Mouse (Mus musculus) CH12.LX (cell line): ENCODE results near the gene Zfyve27. TPM values are rescaled to one million over a fixed set of nuclear protein-coding genes. Genes with fewer than 3 reads are reported as not detected.
A peak's percentile ranks its signal among the peaks of the same experiment; 100 is the strongest.

Experiments used
- DNase-seq: peaks from one replicate; pipeline ENCODE4 v3.0.0-alpha.2; 2013; ENCODE audit errors: extremely low read depth
- H3K27ac ChIP-seq: 2 replicates; pipeline ENCODE4 v1.5.1; 2012; ENCODE audit warnings: low read depth, mild to moderate bottlenecking, control low read depth, moderate library complexity; ENCODE audit not compliant: insufficient read depth
- H3K27me3 ChIP-seq: replicated peaks from 2 replicates; pipeline ENCODE3; 2012; ENCODE audit warnings: inconsistent platforms
- H3K36me3 ChIP-seq, 2 experiments: replicated peaks in 1 of 2; 2 replicates each; pipeline versions ENCODE3 to v1.6.1; 2012; ENCODE audit warnings: inconsistent platforms in 1 of 2, low read length in 1 of 2, mild to moderate bottlenecking in 1 of 2, mixed read lengths in 1 of 2, moderate library complexity in 1 of 2; ENCODE audit not compliant: control insufficient read depth in 1 of 2, insufficient read depth in 1 of 2
- H3K4me1 ChIP-seq, 2 experiments: 2 replicates each; pipeline ENCODE4 v1.6.1; 2012; ENCODE audit warnings: inconsistent platforms in 1 of 2, moderate library complexity in 1 of 2; ENCODE audit not compliant: insufficient read depth in 2 of 2, control insufficient read depth in 1 of 2
- H3K4me2 ChIP-seq: 2 replicates; pipeline ENCODE4 v1.6.1; 2012; ENCODE audit warnings: low read depth, mild to moderate bottlenecking, control low read depth; ENCODE audit not compliant: poor library complexity, insufficient read depth, severe bottlenecking
- H3K4me3 ChIP-seq, 3 experiments: fragments of 150-350 bp in 1 of 3; sonication (generic) in 1 of 3; replicated peaks in 1 of 3; 2 replicates each; pipeline versions ENCODE3 to v1.5.1; 2011 to 2012; ENCODE audit warnings: low read depth in 2 of 3, low read length in 2 of 3, mild to moderate bottlenecking in 2 of 3, moderate library complexity in 2 of 3, control low read depth in 1 of 3, improper control_type of control experiment in 1 of 3, inconsistent platforms in 1 of 3, mixed read lengths in 1 of 3; ENCODE audit not compliant: poor library complexity in 1 of 3
- H3K79me2 ChIP-seq: replicated peaks from 2 replicates; pipeline ENCODE4 v1.6.1; 2012; ENCODE audit warnings: mild to moderate bottlenecking, moderate library complexity; ENCODE audit not compliant: control insufficient read depth, poor library complexity, insufficient read depth, severe bottlenecking; ENCODE audit errors: extremely low read depth
- H3K9ac ChIP-seq: 2 replicates; pipeline ENCODE4 v1.6.1; 2012; ENCODE audit warnings: low read depth, mild to moderate bottlenecking, control low read depth, moderate library complexity; ENCODE audit not compliant: insufficient read depth
- H3K9me3 ChIP-seq: replicated peaks from 2 replicates; pipeline ENCODE3; 2012; ENCODE audit warnings: low read length, inconsistent platforms, mixed read lengths
- BHLHE40 ChIP-seq: IDR thresholded peaks from 2 replicates; pipeline ENCODE4 v1.6.1; 2011; ENCODE audit warnings: mild to moderate bottlenecking, low read depth, low read length, improper control_type of control experiment
- CHD2 ChIP-seq: IDR thresholded peaks from 2 replicates; pipeline ENCODE4 v1.6.1; 2011; ENCODE audit warnings: low read length, improper control_type of control experiment
- CTCF ChIP-seq, 2 experiments: IDR thresholded peaks in 1 of 2; conservative IDR thresholded peaks in 1 of 2; 2 replicates each; pipeline ENCODE4 v1.5.1; 2011 to 2012; ENCODE audit warnings: low read depth in 2 of 2, low read length in 2 of 2, improper control_type of control experiment in 1 of 2, inconsistent platforms in 1 of 2, mild to moderate bottlenecking in 1 of 2, moderate library complexity in 1 of 2
- ELF1 ChIP-seq: IDR thresholded peaks from 2 replicates; pipeline ENCODE4 v1.6.1; 2014; ENCODE audit warnings: low read depth, mild to moderate bottlenecking, inconsistent platforms, low read length, improper control_type of control experiment
- ETS1 ChIP-seq: conservative IDR thresholded peaks from 2 replicates; pipeline ENCODE4 v1.6.1; 2012; ENCODE audit warnings: low read depth, mild to moderate bottlenecking, inconsistent platforms, low read length, improper control_type of control experiment, moderate library complexity
- IRF4 ChIP-seq: IDR thresholded peaks from 2 replicates; pipeline ENCODE4 v1.6.1; 2014; ENCODE audit warnings: low read depth, mild to moderate bottlenecking, inconsistent platforms, low read length, improper control_type of control experiment
- JUN ChIP-seq: IDR thresholded peaks from 2 replicates; pipeline ENCODE4 v1.6.1; 2011; ENCODE audit warnings: low read depth, mild to moderate bottlenecking, low read length, improper control_type of control experiment, moderate library complexity; ENCODE audit not compliant: insufficient read depth
- JUND ChIP-seq: conservative IDR thresholded peaks from 2 replicates; pipeline ENCODE4 v1.6.1; 2011; ENCODE audit warnings: low read depth, low read length, improper control_type of control experiment
- KAT2A ChIP-seq: IDR thresholded peaks from 2 replicates; pipeline ENCODE4 v1.6.1; 2012; ENCODE audit warnings: low read length, improper control_type of control experiment, inconsistent platforms; ENCODE audit not compliant: insufficient replicate concordance
- MAFK ChIP-seq: IDR thresholded peaks from 2 replicates; pipeline ENCODE4 v1.6.1; 2011; ENCODE audit warnings: low read length, improper control_type of control experiment; ENCODE audit not compliant: insufficient replicate concordance
- MAX ChIP-seq: IDR thresholded peaks from 2 replicates; pipeline ENCODE4 v1.6.1; 2011; ENCODE audit warnings: low read length, improper control_type of control experiment
- MAZ ChIP-seq: IDR thresholded peaks from 2 replicates; pipeline ENCODE4 v1.6.1; 2012; ENCODE audit warnings: low read depth, mild to moderate bottlenecking, inconsistent platforms, low read length, improper control_type of control experiment, moderate library complexity
- MEF2A ChIP-seq: IDR thresholded peaks from 2 replicates; pipeline ENCODE4 v1.6.1; 2014; ENCODE audit warnings: low read depth, mild to moderate bottlenecking, inconsistent platforms, low read length, improper control_type of control experiment, borderline replicate concordance
- NELFE ChIP-seq: IDR thresholded peaks from 2 replicates; pipeline ENCODE4 v1.6.1; 2011; ENCODE audit warnings: low read depth, low read length, improper control_type of control experiment
- NRF1 ChIP-seq: IDR thresholded peaks from 2 replicates; pipeline ENCODE4 v1.6.1; 2014; ENCODE audit warnings: low read depth, mild to moderate bottlenecking, inconsistent platforms, low read length, improper control_type of control experiment, moderate library complexity
- PAX5 ChIP-seq: IDR thresholded peaks from 2 replicates; pipeline ENCODE4 v1.6.1; 2012; ENCODE audit warnings: low read length, inconsistent platforms, mixed read lengths
- POLR2A ChIP-seq: IDR thresholded peaks from 2 replicates; pipeline ENCODE4 v1.6.1; 2011; ENCODE audit warnings: low read depth, mild to moderate bottlenecking, improper control_type of control experiment, low read length
- POLR2AphosphoS2 ChIP-seq: IDR thresholded peaks from 2 replicates; pipeline ENCODE4 v1.6.1; 2011; ENCODE audit warnings: low read depth, low read length, improper control_type of control experiment
- RAD21 ChIP-seq: IDR thresholded peaks from 2 replicates; pipeline ENCODE4 v1.6.1; 2011; ENCODE audit warnings: low read depth, mild to moderate bottlenecking, low read length, improper control_type of control experiment, moderate library complexity
- RCOR1 ChIP-seq: conservative IDR thresholded peaks from 2 replicates; pipeline ENCODE4 v1.6.1; 2012; ENCODE audit warnings: low read depth, mild to moderate bottlenecking, inconsistent platforms, low read length, improper control_type of control experiment
- SMC3 ChIP-seq: IDR thresholded peaks from 2 replicates; pipeline ENCODE4 v1.6.1; 2011; ENCODE audit warnings: low read depth, low read length, improper control_type of control experiment
- TBP ChIP-seq: conservative IDR thresholded peaks from 2 replicates; pipeline ENCODE4 v1.6.1; 2011; ENCODE audit warnings: low read depth, low read length, improper control_type of control experiment
- TCF12 ChIP-seq: IDR thresholded peaks from 2 replicates; pipeline ENCODE4 v1.6.1; 2014; ENCODE audit warnings: low read depth, mild to moderate bottlenecking, inconsistent platforms, low read length, improper control_type of control experiment
- UBTF ChIP-seq: IDR thresholded peaks from 2 replicates; pipeline ENCODE4 v1.6.1; 2012; ENCODE audit warnings: low read depth, mild to moderate bottlenecking, inconsistent platforms, low read length, improper control_type of control experiment, moderate library complexity
- USF1 ChIP-seq: IDR thresholded peaks from 2 replicates; pipeline ENCODE4 v1.6.1; 2014; ENCODE audit warnings: low read depth, mild to moderate bottlenecking, inconsistent platforms, low read length, improper control_type of control experiment
- USF2 ChIP-seq: conservative IDR thresholded peaks from 2 replicates; pipeline ENCODE4 v1.6.1; 2011; ENCODE audit warnings: low read depth, low read length, improper control_type of control experiment
- ZC3H11A ChIP-seq: IDR thresholded peaks from 2 replicates; pipeline ENCODE4 v1.6.1; 2012; ENCODE audit warnings: low read depth, mild to moderate bottlenecking, inconsistent platforms, low read length, improper control_type of control experiment
- ZNF384 ChIP-seq: IDR thresholded peaks from 2 replicates; pipeline ENCODE4 v1.6.1; 2012; ENCODE audit warnings: low read depth, low read length, improper control_type of control experiment, inconsistent platforms
- dilution Hi-C: fragments of 300-500 bp; cut with MboI; formaldehyde crosslinking; loops from 2 replicates; pipeline ENCODE4 v1.14.3; 2020; ENCODE audit warnings: low sequenced_read_pairs; ENCODE audit not compliant: extremely low pct_unique_long_range_greater_than_20kb, extremely low pct_ligation_motif_present
- in situ Hi-C: fragments of 300-500 bp; cut with MboI; formaldehyde crosslinking; loops from 3 replicates; pipeline ENCODE4 v1.14.3; 2019; ENCODE audit warnings: low sequenced_read_pairs, low pct_ligation_motif_present, low pct_unique_long_range_greater_than_20kb, mixed read lengths
- polyA plus RNA-seq: library from polyadenylated mRNA; unstranded; fragments of >175 nt; gene quantifications from 2 replicates; pipeline ENCODE4 v1.2.1, GENCODE M21; 2012; ENCODE audit warnings: low read depth; ENCODE audit not compliant: insufficient read length
- total RNA-seq, 2 experiments: library from RNA; depleted of rRNA; stranded (reverse); fragments of 300-350 nt in 1 of 2; fragments of >200 nt in 1 of 2; gene quantifications; 2 replicates each; pipeline ENCODE4 v1.2.3; 2012 to 2014

Gene Zfyve27
- total RNA-seq (2012; rRNA removed) (14.6 and 16.2 TPM in 2 replicates), total RNA-seq (2014; rRNA removed) (11.3 and 11.4 TPM in 2 replicates), polyA plus RNA-seq (18.3 and 19.2 TPM in 2 replicates)

GRCm38 (mm10) chr19:42163764-42164163 lies at the start of gene Zfyve27:
Zfyve27 (plus strand) TSS chr19:42163951.
- peak within 1 kb of the TSS; percentile 7; the same call in 1 of the 2 replicates for H3K9ac ChIP-seq
- peaks cover 12% of the 10 kb centered on the region in 2 experiments for H3K4me1 ChIP-seq
- H3K4me3 ChIP-seq, result peak within 1 kb of the TSS in 1 of 3 experiments; percentile 7
- dilution Hi-C loops, result no loop called here
- peaks cover 16% of the 10 kb centered on the region for H3K27me3 ChIP-seq
- no peak for DNase-seq
- peak within 1 kb of the TSS; percentile 72 for H3K4me2 ChIP-seq
- H3K27ac ChIP-seq, result no peak within 1 kb of the TSS
- H3K9me3 ChIP-seq, result no peaks in the 10 kb centered on the region
- no peaks in the 10 kb centered on the region for H3K79me2 ChIP-seq
- TF ChIP-seq MAX (no peak), BHLHE40 (peak; percentile 3; the same call in 1 of the 2 replicates), TCF12 (no peak), TBP (no peak), USF1 (no peak), CHD2 (peak; percentile 52; the same call in 1 of the 2 replicates), ZNF384 (no peak), POLR2AphosphoS2 (no peak), USF2 (no peak), UBTF (no peak), MAFK (no peak), RAD21 (no peak), ETS1 (0 out of 2 replicates have a peak, but pooled peaks have one; percentile 5), ELF1 (0 out of 2 replicates have a peak, but pooled peaks have one; percentile 11), ZC3H11A (no peak), RCOR1 (no peak), NRF1 (no peak), MAZ (no peak), JUND (no peak), SMC3 (no peak), KAT2A (no peak), JUN (no peak), IRF4 (no peak), NELFE (no peak), PAX5 (no peak), CTCF (conservative IDR thresholded peaks at IDR 0.05 in 1 of 2, IDR thresholded peaks at IDR 0.05 in 1 of 2; ENCODE audit: low read depth in 2 of 2, low read length in 2 of 2) (no peak), MEF2A (no peak; the same call in 1 of the 2 replicates), POLR2A (no peak)
- TF ChIP-seq, all 38 proteins: peak for 4
- H3K36me3 ChIP-seq, result no peaks in the 10 kb centered on the region
- in situ Hi-C loops, result loop anchor here (5.0 kb wide), 1 partner anchor 121 kb away; no protein-coding TSS in a partner anchor
